Comparison of ENCODE assay signal across 8 mouse cellular contexts in the genomic region with DNA sequence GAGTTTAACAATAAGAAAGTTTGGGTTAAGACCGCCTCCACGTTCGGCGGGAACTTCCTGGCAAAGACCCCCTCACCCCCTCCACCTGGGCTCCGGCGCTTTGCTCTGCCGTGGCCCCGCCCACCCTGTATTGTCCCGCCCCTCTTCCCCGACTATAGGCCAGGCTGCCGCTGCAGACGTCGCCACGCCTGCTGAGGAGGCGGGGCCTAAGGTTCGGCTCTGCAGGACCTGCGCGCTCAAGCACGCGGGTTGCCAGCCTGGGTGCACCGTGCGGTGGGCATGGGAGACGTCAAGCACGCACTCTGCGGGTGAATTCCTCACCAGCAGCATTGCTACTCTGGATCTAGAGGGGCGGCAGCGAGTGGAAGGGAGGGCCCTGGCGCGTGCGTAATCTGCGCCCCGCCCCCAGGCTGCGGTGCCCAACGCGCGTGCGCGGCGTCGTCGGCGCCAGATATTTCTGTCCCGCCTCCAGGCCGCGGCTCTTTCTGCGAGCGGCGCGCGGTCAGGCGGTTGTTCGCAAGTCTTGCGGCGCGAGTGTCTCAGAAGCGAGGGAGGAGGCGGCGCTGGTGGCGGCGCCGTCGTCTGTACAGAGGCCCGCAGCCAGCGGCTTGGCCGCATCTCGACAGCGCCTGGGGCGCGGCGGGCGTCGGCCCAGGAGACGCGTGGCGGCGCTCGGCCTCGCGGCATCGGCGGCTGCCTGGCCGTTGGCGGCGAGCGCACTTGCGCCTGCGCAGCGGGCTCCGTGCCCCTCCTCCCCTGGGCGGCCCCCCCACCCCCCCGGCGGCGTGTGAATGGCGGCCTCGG. TPM values are rescaled to one million over a fixed set of nuclear protein-coding genes. Genes with fewer than 3 reads are reported as not detected.
A peak's percentile ranks its signal among the peaks of the same experiment; 100 is the strongest.
DNase-seq lines count a peak whose midpoint lies in the region; ATAC-seq and TF ChIP-seq lines count a peak whose summit lies in the region.

No protein-coding gene starts in this region.

- no peak for TF ChIP-seq CTCF in CH12.LX (conservative IDR thresholded peaks at IDR 0.05 in 1 of 2, IDR thresholded peaks at IDR 0.05 in 1 of 2; ENCODE audit: low read depth in 2 of 2, low read length in 2 of 2)

- H3K27me3 ChIP-seq in CH12.LX (replicated peaks): peaks cover 4% of the 10 kb centered on the region
- no peaks in the 10 kb centered on the region for H3K27me3 ChIP-seq in forebrain, embryonic 10.5 days (ENCODE audit: poor library complexity, severe bottlenecking)
- H3K27me3 ChIP-seq in heart, embryonic 15.5 days: no peaks in the 10 kb centered on the region
- no peaks in the 10 kb centered on the region for H3K27me3 ChIP-seq in liver, embryonic 13.5 days
- H3K27me3 ChIP-seq in stomach, embryonic 14.5 days (ENCODE audit: control insufficient read depth, insufficient read depth, low read length): no peaks in the 10 kb centered on the region

- H3K27ac ChIP-seq in CH12.LX (ENCODE audit: insufficient read depth, low read depth): peak overlapping the region; percentile 80
- peak overlapping the region; percentile 100 for H3K27ac ChIP-seq in forebrain, embryonic 10.5 days
- H3K27ac ChIP-seq in heart, embryonic 15.5 days: peak overlapping the region; percentile 99
- peak overlapping the region; percentile 97 for H3K27ac ChIP-seq in liver, embryonic 13.5 days
- H3K27ac ChIP-seq in stomach, embryonic 14.5 days (ENCODE audit: low read length): peak overlapping the region; percentile 99

- H3K4me3 ChIP-seq in CH12.LX (replicated peaks in 1 of 3; ENCODE audit: low read depth in 2 of 3, low read length in 2 of 3, poor library complexity in 1 of 3): peak overlapping the region; percentile 92 to 100 (median 94)
- peak overlapping the region; percentile 99 for H3K4me3 ChIP-seq in forebrain, embryonic 10.5 days
- H3K4me3 ChIP-seq in heart, embryonic 15.5 days: peak overlapping the region; percentile 97
- peak overlapping the region; percentile 95 for H3K4me3 ChIP-seq in liver, embryonic 13.5 days (replicated peaks)
- peak overlapping the region; percentile 91 for H3K4me3 ChIP-seq in stomach, embryonic 14.5 days (ENCODE audit: low read depth, low read length)

- no peaks in the 10 kb centered on the region for H3K9me3 ChIP-seq in CH12.LX (replicated peaks; ENCODE audit: low read length)
- H3K9me3 ChIP-seq in forebrain, embryonic 10.5 days: 0 out of 2 replicates have a peak, but pooled peaks cover 10% of the 10 kb centered on the region
- no peaks in the 10 kb centered on the region for H3K9me3 ChIP-seq in heart, embryonic 15.5 days (replicated peaks)
- no peaks in the 10 kb centered on the region for H3K9me3 ChIP-seq in liver, embryonic 13.5 days (replicated peaks)
- no peaks in the 10 kb centered on the region for H3K9me3 ChIP-seq in stomach, embryonic 14.5 days (ENCODE audit: control insufficient read depth, low read depth, low read length)

- H3K4me2 ChIP-seq in CH12.LX (ENCODE audit: insufficient read depth, low read depth, poor library complexity, severe bottlenecking): peak overlapping the region; percentile 84; the same call in 1 of the 2 replicates
- H3K4me2 ChIP-seq in heart, embryonic 15.5 days: peak overlapping the region; percentile 85
- H3K4me2 ChIP-seq in liver, embryonic 13.5 days: peak overlapping the region; percentile 98
- H3K4me2 ChIP-seq in stomach, embryonic 14.5 days (replicated peaks; ENCODE audit: low read depth, low read length): peak overlapping the region; percentile 99

- dilution Hi-C loops in CH12.LX (cut with MboI; ENCODE audit: extremely low pct_ligation_motif_present, extremely low pct_unique_long_range_greater_than_20kb, low sequenced_read_pairs): no loop called here

- TF ChIP-seq POLR2A in CH12.LX (IDR thresholded peaks at IDR 0.05; ENCODE audit: low read depth, low read length): peak; percentile 98

- peak; percentile 83 for ATAC-seq in heart, embryonic 15.5 days (replicated peaks; ENCODE audit: insufficient number of reproducible peaks, insufficient read depth, low FRiP score, low read depth)
- peak; percentile 78 for ATAC-seq in liver, embryonic 13.5 days (ENCODE audit: low read depth)
- ATAC-seq in stomach, embryonic 14.5 days (ENCODE audit: insufficient number of reproducible peaks, insufficient read depth, low FRiP score, low read depth): peak; percentile 83

- TF ChIP-seq RAD21 in CH12.LX (IDR thresholded peaks at IDR 0.05; ENCODE audit: low read depth, low read length): no peak

- TF ChIP-seq EP300 in CH12.LX (IDR thresholded peaks at IDR 0.05; ENCODE audit: low read length): no peak

- under 1% methylated on average over 95 of the region's 95 CpGs for WGBS in forebrain, embryonic 10.5 days
- under 1% methylated on average over 91 of the region's 95 CpGs for WGBS in heart, embryonic 15.5 days
- under 1% methylated on average over 93 of the region's 95 CpGs for WGBS in liver, embryonic 13.5 days (ENCODE audit: insufficient replicate concordance)
- WGBS in stomach, embryonic 14.5 days: under 1% methylated on average over 86 of the region's 95 CpGs

- in situ Hi-C loops in CH12.LX (cut with MboI; ENCODE audit: low pct_ligation_motif_present, low pct_unique_long_range_greater_than_20kb, low sequenced_read_pairs): loop anchor here (25.0 kb wide), 1 partner anchor 537 kb away; a partner anchor contains a TSS

- H3K79me2 ChIP-seq in CH12.LX (replicated peaks; ENCODE audit: control insufficient read depth, extremely low read depth, insufficient read depth, poor library complexity, severe bottlenecking): peaks cover 30% of the 10 kb centered on the region

- DNase-seq in CH12.LX (ENCODE audit: extremely low read depth): peak; percentile 92
- peak; percentile 82 for DNase-seq in c-Kit-positive CD71-negative TER-119-negative erythroid progenitor cells, embryonic 14.5 days (ENCODE audit: low read depth)
- DNase-seq in forebrain, embryonic 10.5 days (ENCODE audit: extremely low spot score, low spot score): peak; percentile 95
- DNase-seq in kidney, postnatal 14 days: peak; percentile 96
- DNase-seq in liver, embryonic 13.5 days: peak; percentile 91
- peak; percentile 96 to 97 for DNase-seq in natural killer cell, adult 2 months (ENCODE audit: low spot score in 2 of 2)

- H3K36me3 ChIP-seq in CH12.LX (replicated peaks in 1 of 2; ENCODE audit: control insufficient read depth in 1 of 2, insufficient read depth in 1 of 2, low read length in 1 of 2): peaks cover 33 to 40% of the 10 kb centered on the region in 2 experiments
- peaks cover 43% of the 10 kb centered on the region for H3K36me3 ChIP-seq in forebrain, embryonic 10.5 days (replicated peaks)
- peaks cover 30% of the 10 kb centered on the region for H3K36me3 ChIP-seq in heart, embryonic 15.5 days
- peaks cover 37% of the 10 kb centered on the region for H3K36me3 ChIP-seq in liver, embryonic 13.5 days
- peaks cover 38% of the 10 kb centered on the region for H3K36me3 ChIP-seq in stomach, embryonic 14.5 days (ENCODE audit: control insufficient read depth, insufficient read depth, low read length)

- peak overlapping the region; percentile 78 for H3K9ac ChIP-seq in CH12.LX (ENCODE audit: insufficient read depth, low read depth)
- H3K9ac ChIP-seq in heart, embryonic 15.5 days: peak overlapping the region; percentile 98
- peak overlapping the region; percentile 98 for H3K9ac ChIP-seq in liver, embryonic 13.5 days
- H3K9ac ChIP-seq in stomach, embryonic 14.5 days (replicated peaks; ENCODE audit: low read depth, low read length): peak overlapping the region; percentile 96

- H3K4me1 ChIP-seq in CH12.LX (ENCODE audit: control insufficient read depth in 1 of 2, insufficient read depth in 2 of 2): peaks cover 10 to 44% of the 10 kb centered on the region in 2 experiments; a peak in 3 of 4 replicates
- peaks cover 33% of the 10 kb centered on the region for H3K4me1 ChIP-seq in forebrain, embryonic 10.5 days
- H3K4me1 ChIP-seq in heart, embryonic 15.5 days (replicated peaks): peaks cover 30% of the 10 kb centered on the region
- peaks cover 39% of the 10 kb centered on the region for H3K4me1 ChIP-seq in liver, embryonic 13.5 days (replicated peaks)
- H3K4me1 ChIP-seq in stomach, embryonic 14.5 days (ENCODE audit: control insufficient read depth, insufficient read depth, low read length): peaks cover 15% of the 10 kb centered on the region

RNA-seq across cellular contexts. Expression of a gene that starts 10.5 kb away (rescaled TPM):
- total RNA-seq in CH12.LX (2012; rRNA removed): 110 and 115 TPM in 2 replicates
- total RNA-seq in CH12.LX (2014; rRNA removed): 131 and 141 TPM in 2 replicates
- 134 and 148 TPM in 2 replicates for polyA plus RNA-seq in CH12.LX (2012; ENCODE audit: insufficient read length, low read depth)
- polyA plus RNA-seq in forebrain, embryonic 10.5 days (2016; fragmentation: Nextera tagmentation; extraction: Ambion mirVana): 97.3 and 102 TPM in 2 replicates
- polyA plus RNA-seq in heart, embryonic 15.5 days (2015; fragmentation: Nextera tagmentation; extraction: Ambion mirVana): 129 and 133 TPM in 2 replicates
- 127 and 130 TPM in 2 replicates for polyA plus RNA-seq in liver, embryonic 13.5 days (2015; fragmentation: Nextera tagmentation; extraction: Ambion mirVana)
- 150 and 157 TPM in 2 replicates for polyA plus RNA-seq in stomach, embryonic 14.5 days (2014; fragmentation: Nextera tagmentation; extraction: Ambion mirVana)

RNA-seq across cellular contexts. Expression of a gene that starts 13.9 kb away (rescaled TPM):
- total RNA-seq in CH12.LX (2012; rRNA removed) (134 and 156 TPM in 2 replicates), CH12.LX (2014; rRNA removed) (227 and 244 TPM in 2 replicates)
- polyA plus RNA-seq in CH12.LX (2012; ENCODE audit: insufficient read length, low read depth): 215 and 272 TPM in 2 replicates
- polyA plus RNA-seq in forebrain, embryonic 10.5 days (2016; fragmentation: Nextera tagmentation; extraction: Ambion mirVana): 82.9 and 88.7 TPM in 2 replicates
- 107 and 130 TPM in 2 replicates for polyA plus RNA-seq in heart, embryonic 15.5 days (2015; fragmentation: Nextera tagmentation; extraction: Ambion mirVana)
- 70.0 and 80.8 TPM in 2 replicates for polyA plus RNA-seq in liver, embryonic 13.5 days (2015; fragmentation: Nextera tagmentation; extraction: Ambion mirVana)
- polyA plus RNA-seq in stomach, embryonic 14.5 days (2014; fragmentation: Nextera tagmentation; extraction: Ambion mirVana): 56.6 and 59.6 TPM in 2 replicates

RNA-seq across cellular contexts. Expression of a gene that starts 14.3 kb away (rescaled TPM):
- 9.5 and 12.1 TPM in 2 replicates for total RNA-seq in CH12.LX (2012; rRNA removed)
- 6.7 and 6.8 TPM in 2 replicates for total RNA-seq in CH12.LX (2014; rRNA removed)
- 16.7 and 17.1 TPM in 2 replicates for polyA plus RNA-seq in CH12.LX (2012; ENCODE audit: insufficient read length, low read depth)
- 29.7 and 30.7 TPM in 2 replicates for polyA plus RNA-seq in forebrain, embryonic 10.5 days (2016; fragmentation: Nextera tagmentation; extraction: Ambion mirVana)
- polyA plus RNA-seq in heart, embryonic 15.5 days (2015; fragmentation: Nextera tagmentation; extraction: Ambion mirVana): 12.2 and 18.0 TPM in 2 replicates
- 14.4 and 17.3 TPM in 2 replicates for polyA plus RNA-seq in liver, embryonic 13.5 days (2015; fragmentation: Nextera tagmentation; extraction: Ambion mirVana)
- polyA plus RNA-seq in stomach, embryonic 14.5 days (2014; fragmentation: Nextera tagmentation; extraction: Ambion mirVana): 21.3 and 21.8 TPM in 2 replicates

RNA-seq across cellular contexts. Expression of a gene that starts 25.2 kb away (rescaled TPM):
- 500 and 583 TPM in 2 replicates for total RNA-seq in CH12.LX (2012; rRNA removed)
- 495 and 516 TPM in 2 replicates for total RNA-seq in CH12.LX (2014; rRNA removed)
- polyA plus RNA-seq in CH12.LX (2012; ENCODE audit: insufficient read length, low read depth): 728 and 891 TPM in 2 replicates
- polyA plus RNA-seq in forebrain, embryonic 10.5 days (2016; fragmentation: Nextera tagmentation; extraction: Ambion mirVana): 415 and 417 TPM in 2 replicates
- polyA plus RNA-seq in heart, embryonic 15.5 days (2015; fragmentation: Nextera tagmentation; extraction: Ambion mirVana): 116 and 173 TPM in 2 replicates
- polyA plus RNA-seq in liver, embryonic 13.5 days (2015; fragmentation: Nextera tagmentation; extraction: Ambion mirVana): 92.3 and 102 TPM in 2 replicates
- 386 and 397 TPM in 2 replicates for polyA plus RNA-seq in stomach, embryonic 14.5 days (2014; fragmentation: Nextera tagmentation; extraction: Ambion mirVana)

RNA-seq across cellular contexts. Expression of a gene that starts 26.1 kb away (rescaled TPM):
- total RNA-seq in CH12.LX (2012; rRNA removed) (0.04 TPM in 1 of 2 replicates, not detected in the other), CH12.LX (2014; rRNA removed) (not detected in 2 replicates)
- not detected in 2 replicates for polyA plus RNA-seq in CH12.LX (2012; ENCODE audit: insufficient read length, low read depth)
- not detected in 2 replicates for polyA plus RNA-seq in forebrain, embryonic 10.5 days (2016; fragmentation: Nextera tagmentation; extraction: Ambion mirVana)
- polyA plus RNA-seq in heart, embryonic 15.5 days (2015; fragmentation: Nextera tagmentation; extraction: Ambion mirVana): 0.14 TPM in 1 of 2 replicates, not detected in the other
- polyA plus RNA-seq in liver, embryonic 13.5 days (2015; fragmentation: Nextera tagmentation; extraction: Ambion mirVana): 4.5 and 4.9 TPM in 2 replicates
- not detected in 2 replicates for polyA plus RNA-seq in stomach, embryonic 14.5 days (2014; fragmentation: Nextera tagmentation; extraction: Ambion mirVana)

Comparison
In these comparisons a context has a peak if more than half of its experiments do, and no peak if none do; other contexts are left out.
1. Peak in every context shown above with its lines: DNase-seq, ATAC-seq, H3K4me3 ChIP-seq and H3K27ac ChIP-seq.